Mouse (Mus musculus): ENCODE results near the gene Mypop. TPM values are rescaled to one million over a fixed set of nuclear protein-coding genes. Genes with fewer than 3 reads are reported as not detected.

Gene Mypop
- polyA plus RNA-seq, 1 experiment from 2014 or later = 5.0 TPM

- 1% methylated on average over 20 of the region's 20 CpGs for WGBS
- peak overlapping the region; percentile 13; the same call in 1 of the 2 replicates for H3K27ac ChIP-seq
- H3K9me3 ChIP-seq = no peaks in the 10 kb centered on the region
- peak overlapping the region; percentile 52 for H3K4me3 ChIP-seq
- H3K27me3 ChIP-seq (ENCODE audit: insufficient read depth, poor library complexity, severe bottlenecking) = peaks cover 80% of the 10 kb centered on the region
- peaks cover 73% of the 10 kb centered on the region for H3K4me1 ChIP-seq (replicated peaks)
- DNase-seq (ENCODE audit: low spot score) = peak; percentile 43
- H3K36me3 ChIP-seq = peaks cover 8% of the 10 kb centered on the region
These were observed 28.2 kb upstream of the Mypop start for GRCm38 (mm10) chr7:18962795-18963194.

- Histone ChIP-seq H3K4me1 (replicated peaks) (peaks cover 67% of the 10 kb centered on the region), H3K27me3 (ENCODE audit: insufficient read depth, poor library complexity, severe bottlenecking) (peaks cover 76% of the 10 kb centered on the region)
- DNase-seq (ENCODE audit: low spot score) = no peak
These were observed 27.7 kb upstream of the Mypop start for GRCm38 (mm10) chr7:18963294-18963843.

GRCm38 (mm10) chr7:18965312-18965711 is 25.7 kb upstream of the Mypop start:
- no peaks in the 10 kb centered on the region for H3K36me3 ChIP-seq
- 80% methylated on average over 5 of the region's 5 CpGs for WGBS
- peaks cover 52% of the 10 kb centered on the region for H3K4me1 ChIP-seq (replicated peaks)
- DNase-seq (ENCODE audit: low spot score) = no peak
- no peaks in the 10 kb centered on the region for H3K9me3 ChIP-seq
- H3K27me3 ChIP-seq (ENCODE audit: insufficient read depth, poor library complexity, severe bottlenecking) = peaks cover 61% of the 10 kb centered on the region
- H3K4me3 ChIP-seq = no peak overlapping the region
- no peak overlapping the region for H3K27ac ChIP-seq

More at GRCm38 (mm10) chr7:18963294-18963843, 27.7 kb upstream of the Mypop start:
- WGBS = 2% methylated on average over 19 of the region's 19 CpGs
- Histone ChIP-seq H3K36me3 (peaks cover 3% of the 10 kb centered on the region; the same call in 1 of the 2 replicates), H3K27ac (no peak overlapping the region), H3K4me3 (peak overlapping the region; percentile 52), H3K9me3 (no peaks in the 10 kb centered on the region)

GRCm38 (mm10) chr7:18967603-18968002 is 23.4 kb upstream of the Mypop start:
- Histone ChIP-seq H3K4me1 (replicated peaks) (peaks cover 29% of the 10 kb centered on the region), H3K9me3 (peaks cover 4% of the 10 kb centered on the region; the same call in 1 of the 2 replicates), H3K27me3 (ENCODE audit: insufficient read depth, poor library complexity, severe bottlenecking) (peaks cover 38% of the 10 kb centered on the region), H3K4me3 (no peak overlapping the region), H3K27ac (no peak overlapping the region), H3K36me3 (no peaks in the 10 kb centered on the region)
- 10% methylated on average over 8 of the region's 8 CpGs for WGBS
- no peak for DNase-seq (ENCODE audit: low spot score)

GRCm38 (mm10) chr7:18970956-18971355 is 20.1 kb upstream of the Mypop start:
- 86% methylated on average over 3 of the region's 3 CpGs for WGBS
- H3K4me3 ChIP-seq = no peak overlapping the region

GRCm38 (mm10) chr7:18978381-18978780 is 12.7 kb upstream of the Mypop start:
- H3K27me3 ChIP-seq (ENCODE audit: insufficient read depth, poor library complexity, severe bottlenecking) = 0 out of 2 replicates have a peak, but pooled peaks cover 4% of the 10 kb centered on the region
- 91% methylated on average over 9 of the region's 9 CpGs for WGBS
- H3K4me1 ChIP-seq (replicated peaks) = no peaks in the 10 kb centered on the region
- H3K36me3 ChIP-seq = no peaks in the 10 kb centered on the region
- no peak for DNase-seq (ENCODE audit: low spot score)
- H3K4me3 ChIP-seq = no peak overlapping the region
- H3K9me3 ChIP-seq = no peaks in the 10 kb centered on the region
- H3K27ac ChIP-seq = no peak overlapping the region

More at GRCm38 (mm10) chr7:18970956-18971355, 20.1 kb upstream of the Mypop start:
- Histone ChIP-seq H3K9me3 (peaks cover 4% of the 10 kb centered on the region; the same call in 1 of the 2 replicates), H3K36me3 (no peaks in the 10 kb centered on the region), H3K27me3 (ENCODE audit: insufficient read depth, poor library complexity, severe bottlenecking) (peaks cover 10% of the 10 kb centered on the region; the same call in 1 of the 2 replicates), H3K27ac (no peak overlapping the region), H3K4me1 (replicated peaks) (peaks cover 6% of the 10 kb centered on the region; the same call in 1 of the 2 replicates)
- DNase-seq (ENCODE audit: low spot score) = no peak

GRCm38 (mm10) chr7:18986503-18986902 is 4.5 kb upstream of the Mypop start:
- 75% methylated on average over 2 of the region's 2 CpGs for WGBS
- no peaks in the 10 kb centered on the region for H3K9me3 ChIP-seq
- H3K4me1 ChIP-seq (replicated peaks) = peaks cover 18% of the 10 kb centered on the region
- no peak for DNase-seq (ENCODE audit: low spot score)
- peaks cover 13% of the 10 kb centered on the region for H3K27me3 ChIP-seq (ENCODE audit: insufficient read depth, poor library complexity, severe bottlenecking)
- H3K27ac ChIP-seq = no peak overlapping the region
- no peak overlapping the region for H3K4me3 ChIP-seq
- no peaks in the 10 kb centered on the region for H3K36me3 ChIP-seq

GRCm38 (mm10) chr7:18987100-18987499 is 3.9 kb upstream of the Mypop start, which contains the start of gene Nanos2:
TSS of gene Nanos2 (plus strand) at chr7:18987400.
- Histone ChIP-seq H3K9me3 (no peaks in the 10 kb centered on the region), H3K36me3 (no peaks in the 10 kb centered on the region), H3K27ac (no peak within 1 kb of the TSS), H3K4me1 (replicated peaks) (peaks cover 24% of the 10 kb centered on the region), H3K27me3 (ENCODE audit: insufficient read depth, poor library complexity, severe bottlenecking) (peaks cover 18% of the 10 kb centered on the region), H3K4me3 (no peak within 1 kb of the TSS)
- DNase-seq (ENCODE audit: low spot score) = no peak
- 73% methylated on average over 2 of the region's 2 CpGs for WGBS

GRCm38 (mm10) chr7:18987747-18988146 is 3.3 kb upstream of the Mypop start:
- no peak overlapping the region for H3K27ac ChIP-seq
- peaks cover 30% of the 10 kb centered on the region for H3K4me1 ChIP-seq (replicated peaks)
- 73% methylated on average over 13 of the region's 13 CpGs for WGBS
- no peak for DNase-seq (ENCODE audit: low spot score)
- no peaks in the 10 kb centered on the region for H3K9me3 ChIP-seq
- no peak overlapping the region for H3K4me3 ChIP-seq
- peaks cover 25% of the 10 kb centered on the region for H3K27me3 ChIP-seq (ENCODE audit: insufficient read depth, poor library complexity, severe bottlenecking)
- H3K36me3 ChIP-seq = no peaks in the 10 kb centered on the region

GRCm38 (mm10) chr7:18988780-18989179 is 2.3 kb upstream of the Mypop start:
- H3K27ac ChIP-seq = no peak overlapping the region
- peaks cover 35% of the 10 kb centered on the region for H3K27me3 ChIP-seq (ENCODE audit: insufficient read depth, poor library complexity, severe bottlenecking)
- no peak for DNase-seq (ENCODE audit: low spot score)
- no peaks in the 10 kb centered on the region for H3K9me3 ChIP-seq
- H3K4me3 ChIP-seq = no peak overlapping the region
- peaks cover 36% of the 10 kb centered on the region for H3K4me1 ChIP-seq (replicated peaks)
- 73% methylated on average over 6 of the region's 6 CpGs for WGBS
- 0 out of 2 replicates have a peak, but pooled peaks cover 3% of the 10 kb centered on the region for H3K36me3 ChIP-seq

GRCm38 (mm10) chr7:18989995-18990394 is 1.1 kb upstream of the Mypop start:
- peaks cover 38% of the 10 kb centered on the region for H3K27me3 ChIP-seq (ENCODE audit: insufficient read depth, poor library complexity, severe bottlenecking)

GRCm38 (mm10) chr7:18991660-18992293 is 732 bp downstream of the Mypop start:
- peaks cover 38% of the 10 kb centered on the region for H3K27me3 ChIP-seq (ENCODE audit: insufficient read depth, poor library complexity, severe bottlenecking)
- H3K4me3 ChIP-seq = peak overlapping the region; percentile 58
- peak; percentile 43 for DNase-seq (ENCODE audit: low spot score)
- peaks cover 38% of the 10 kb centered on the region for H3K4me1 ChIP-seq (replicated peaks)
- no peaks in the 10 kb centered on the region for H3K9me3 ChIP-seq
- H3K27ac ChIP-seq = peak overlapping the region; percentile 88
- H3K36me3 ChIP-seq = peaks cover 22% of the 10 kb centered on the region; the same call in 1 of the 2 replicates
- under 1% methylated on average over 59 of the region's 59 CpGs for WGBS

More at GRCm38 (mm10) chr7:18989995-18990394, 1.1 kb upstream of the Mypop start:
- H3K27ac ChIP-seq = peak overlapping the region; percentile 88
- peak; percentile 31 for DNase-seq (ENCODE audit: low spot score)
- H3K9me3 ChIP-seq = no peaks in the 10 kb centered on the region
- H3K36me3 ChIP-seq = peaks cover 7% of the 10 kb centered on the region; the same call in 1 of the 2 replicates
- 11% methylated on average over 5 of the region's 5 CpGs for WGBS
- peaks cover 37% of the 10 kb centered on the region for H3K4me1 ChIP-seq (replicated peaks)
- H3K4me3 ChIP-seq = peak overlapping the region; percentile 58

GRCm38 (mm10) chr7:18992294-18992675 is 1.2 kb downstream of the Mypop start:
- peaks cover 24% of the 10 kb centered on the region for H3K36me3 ChIP-seq
- peak overlapping the region; percentile 58 for H3K4me3 ChIP-seq
- peak; percentile 44 for DNase-seq (ENCODE audit: low spot score)
- H3K9me3 ChIP-seq = no peaks in the 10 kb centered on the region
- peak overlapping the region; percentile 88 for H3K27ac ChIP-seq
- H3K27me3 ChIP-seq (ENCODE audit: insufficient read depth, poor library complexity, severe bottlenecking) = peaks cover 38% of the 10 kb centered on the region
- 4% methylated on average over 31 of the region's 31 CpGs for WGBS
- H3K4me1 ChIP-seq (replicated peaks) = peaks cover 38% of the 10 kb centered on the region

Data from hindbrain, embryonic 10.5 days (tissue).